Mouse (Mus musculus) frontal cortex, adult 2 months (tissue): ENCODE results near the gene 3110082I17Rik. TPM values are rescaled to one million over a fixed set of nuclear protein-coding genes. Genes with fewer than 3 reads are reported as not detected.

ENCODE experiments used
- DNase-seq, 2 experiments: peaks; one replicate each; pipeline ENCODE4 v3.0.0; 2022; ENCODE audit warnings: low spot score in 1 of 2; ENCODE audit errors: extremely low spot score in 1 of 2
- polyA plus RNA-seq: library from polyadenylated mRNA; depleted of rRNA; stranded (reverse); fragments of >200 nt; gene quantifications from 2 replicates; pipeline ENCODE4 v1.2.3, GENCODE M21; 2012

Gene 3110082I17Rik
- polyA plus RNA-seq, 1 experiment = 14.7 TPM

- DNase-seq = no peak
Observed at GRCm38 (mm10) chr5:139381586-139382513, 78.5 kb downstream of the 3110082I17Rik start.

- DNase-seq = peak; percentile 71 to 87
Observed at GRCm38 (mm10) chr5:139380385-139381248, 79.7 kb downstream of the 3110082I17Rik start.

- no peak for DNase-seq
Observed at GRCm38 (mm10) chr5:139379771-139380384, 80.4 kb downstream of the 3110082I17Rik start.

- no peak for DNase-seq
Observed at GRCm38 (mm10) chr5:139378986-139379629, 81.2 kb downstream of the 3110082I17Rik start.

GRCm38 (mm10) chr5:139378271-139378556 lies 82.1 kb downstream of the 3110082I17Rik start:
- DNase-seq = no peak

GRCm38 (mm10) chr5:139377468-139378270 lies 82.7 kb downstream of the 3110082I17Rik start, which contains the start of gene Gpr146:
Gpr146 (plus strand) TSS chr5:139377697.
- no peak for DNase-seq

GRCm38 (mm10) chr5:139374841-139375240 lies 85.5 kb downstream of the 3110082I17Rik start:
- DNase-seq = no peak

GRCm38 (mm10) chr5:139373889-139374444 lies 86.4 kb downstream of the 3110082I17Rik start:
- DNase-seq = no peak

GRCm38 (mm10) chr5:139373126-139373525 lies 87.2 kb downstream of the 3110082I17Rik start:
- DNase-seq = no peak

- DNase-seq = peak; percentile 73 to 85
Observed at GRCm38 (mm10) chr5:139371631-139372401, 88.5 kb downstream of the 3110082I17Rik start.

- DNase-seq = no peak
Observed at GRCm38 (mm10) chr5:139371118-139371517, 89.2 kb downstream of the 3110082I17Rik start.

GRCm38 (mm10) chr5:139370336-139370735 lies 90.0 kb downstream of the 3110082I17Rik start:
- no peak for DNase-seq

- no peak for DNase-seq
Observed at GRCm38 (mm10) chr5:139368638-139369320, 91.5 kb downstream of the 3110082I17Rik start.

- DNase-seq = no peak
Observed at GRCm38 (mm10) chr5:139367884-139368458, 92.4 kb downstream of the 3110082I17Rik start.

- DNase-seq = no peak
Observed at GRCm38 (mm10) chr5:139366484-139366883, 93.8 kb downstream of the 3110082I17Rik start.

GRCm38 (mm10) chr5:139365827-139366226 lies 94.5 kb downstream of the 3110082I17Rik start:
- DNase-seq = no peak

GRCm38 (mm10) chr5:139364911-139365571 lies 95.3 kb downstream of the 3110082I17Rik start:
- no peak for DNase-seq
